Mouse (Mus musculus): Measurements from ENCODE around the gene Ncaph2. TPM values are rescaled to one million over a fixed set of nuclear protein-coding genes. Genes with fewer than 3 reads are reported as not detected.

Ncaph2 gene
- polyA plus RNA-seq, 1 experiment from 2014 or later = 138 TPM

DNA sequence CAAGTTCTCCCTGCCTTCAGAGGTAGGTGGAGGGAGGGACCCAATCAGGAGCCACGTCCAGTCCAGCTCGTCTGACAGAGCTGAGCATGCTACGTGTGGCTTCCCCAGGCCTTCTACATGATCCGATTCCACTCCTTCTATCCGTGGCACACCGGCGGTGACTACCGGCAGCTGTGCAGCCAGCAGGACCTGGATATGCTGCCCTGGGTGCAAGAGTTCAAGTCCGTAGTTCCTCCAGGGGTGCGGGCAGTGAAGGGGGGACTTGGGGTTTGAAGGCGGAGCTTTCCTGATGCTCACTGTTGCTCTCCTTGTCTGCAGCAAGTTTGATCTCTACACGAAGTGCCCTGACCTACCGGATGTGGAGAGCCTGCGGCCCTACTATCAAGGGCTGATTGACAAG, 19.1 kb upstream of the Ncaph2 start:
- Histone ChIP-seq H3K27me3 (replicated peaks; ENCODE audit: control insufficient read depth, insufficient read depth, low read length) (no peaks in the 10 kb centered on the region), H3K36me3 (ENCODE audit: control insufficient read depth, insufficient read depth) (no peaks in the 10 kb centered on the region), H3K4me1 (replicated peaks; ENCODE audit: control insufficient read depth, insufficient read depth, low read length) (no peaks in the 10 kb centered on the region), H3K9ac (replicated peaks; ENCODE audit: low read depth, low read length) (no peak overlapping the region), H3K9me3 (ENCODE audit: control insufficient read depth, low read length) (no peaks in the 10 kb centered on the region), H3K4me3 (replicated peaks; ENCODE audit: low read length) (no peak overlapping the region), H3K27ac (ENCODE audit: low read length) (no peak overlapping the region), H3K4me2 (ENCODE audit: low read length) (no peak overlapping the region)
- ATAC-seq = no peak
- 86% methylated on average over 14 of the region's 14 CpGs for WGBS

DNA sequence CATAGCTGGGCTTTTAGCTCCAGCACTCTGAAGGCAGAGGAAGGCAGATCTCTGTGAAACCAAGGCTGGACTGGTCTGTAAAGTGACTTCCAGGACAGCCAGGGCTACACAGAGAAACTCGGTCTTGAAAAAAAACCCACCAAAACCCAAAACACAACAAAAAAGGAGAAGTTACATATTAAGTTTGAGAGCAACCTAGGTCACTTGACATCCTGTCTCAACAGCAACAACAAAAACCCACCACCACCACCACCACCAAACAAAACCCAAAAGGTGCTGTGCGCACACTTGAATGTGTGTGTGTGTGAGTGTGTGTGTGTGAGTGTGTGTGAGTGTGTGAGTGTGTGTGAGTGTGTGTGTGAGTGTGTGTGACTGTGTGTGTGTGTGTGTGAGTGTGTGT, 15.8 kb upstream of the Ncaph2 start:
- Histone ChIP-seq H3K4me1 (replicated peaks; ENCODE audit: control insufficient read depth, insufficient read depth, low read length) (no peaks in the 10 kb centered on the region), H3K27ac (ENCODE audit: low read length) (no peak overlapping the region), H3K27me3 (replicated peaks; ENCODE audit: control insufficient read depth, insufficient read depth, low read length) (no peaks in the 10 kb centered on the region), H3K4me2 (ENCODE audit: low read length) (no peak overlapping the region), H3K9ac (replicated peaks; ENCODE audit: low read depth, low read length) (no peak overlapping the region), H3K9me3 (ENCODE audit: control insufficient read depth, low read length) (no peaks in the 10 kb centered on the region), H3K4me3 (replicated peaks; ENCODE audit: low read length) (no peak overlapping the region), H3K36me3 (ENCODE audit: control insufficient read depth, insufficient read depth) (no peaks in the 10 kb centered on the region)
- no peak for ATAC-seq
- 94% methylated on average over 2 of the region's 2 CpGs for WGBS

DNA sequence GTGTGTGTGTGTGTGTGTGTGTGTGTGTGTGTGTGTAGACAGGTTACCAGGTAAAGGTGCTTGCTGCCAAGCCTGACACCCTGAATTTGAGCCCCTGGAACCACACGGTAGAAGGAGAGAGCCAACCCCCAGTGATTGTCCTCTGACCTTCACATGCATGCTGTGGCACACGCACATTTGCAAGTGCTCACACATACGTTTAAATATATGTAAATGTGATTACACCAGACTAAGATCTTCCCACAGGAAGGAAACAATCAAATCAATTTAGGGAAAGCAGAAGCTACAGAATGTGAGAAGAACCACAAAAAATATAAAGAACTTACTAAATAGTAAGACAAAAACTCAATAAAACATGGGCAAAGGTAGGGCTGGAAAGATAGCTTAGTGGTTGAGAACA, 15.4 kb upstream of the Ncaph2 start:
- no peaks in the 10 kb centered on the region for H3K9me3 ChIP-seq (ENCODE audit: control insufficient read depth, low read length)
- WGBS = 86% methylated on average over 3 of the region's 3 CpGs

DNA sequence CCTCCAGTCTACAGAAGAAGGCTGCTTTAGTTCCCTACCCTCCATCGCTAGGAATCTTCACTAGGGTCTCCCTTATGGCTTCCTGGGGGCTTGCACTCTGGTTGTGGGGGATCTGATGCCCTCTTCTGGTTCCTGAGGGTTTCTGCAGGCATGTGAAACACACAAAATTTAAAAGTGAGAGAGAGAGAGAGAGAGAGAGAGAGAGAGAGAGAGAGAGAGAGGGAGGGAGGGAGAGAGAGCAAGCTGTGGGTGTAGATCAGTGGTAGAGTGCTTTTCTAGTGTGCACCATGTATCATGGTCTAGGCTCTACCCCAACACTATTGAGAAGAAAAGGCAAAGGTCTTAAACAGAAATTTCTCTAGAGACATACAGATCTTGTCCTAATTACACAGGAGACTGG, 13.8 kb upstream of the Ncaph2 start:
- Histone ChIP-seq H3K27me3 (replicated peaks; ENCODE audit: control insufficient read depth, insufficient read depth, low read length) (no peaks in the 10 kb centered on the region), H3K4me1 (replicated peaks; ENCODE audit: control insufficient read depth, insufficient read depth, low read length) (no peaks in the 10 kb centered on the region), H3K9ac (replicated peaks; ENCODE audit: low read depth, low read length) (no peak overlapping the region), H3K27ac (ENCODE audit: low read length) (no peak overlapping the region), H3K4me2 (ENCODE audit: low read length) (no peak overlapping the region), H3K9me3 (ENCODE audit: control insufficient read depth, low read length) (no peaks in the 10 kb centered on the region), H3K36me3 (ENCODE audit: control insufficient read depth, insufficient read depth) (no peaks in the 10 kb centered on the region), H3K4me3 (replicated peaks; ENCODE audit: low read length) (no peak overlapping the region)
- WGBS = 41% methylated on average over 1 of the region's 1 CpGs
- no peak for ATAC-seq

More for the DNA sequence above, 15.4 kb upstream of the Ncaph2 start:
- H3K4me2 ChIP-seq (ENCODE audit: low read length) = no peak overlapping the region
- no peak overlapping the region for H3K27ac ChIP-seq (ENCODE audit: low read length)
- no peaks in the 10 kb centered on the region for H3K4me1 ChIP-seq (replicated peaks; ENCODE audit: control insufficient read depth, insufficient read depth, low read length)
- H3K27me3 ChIP-seq (replicated peaks; ENCODE audit: control insufficient read depth, insufficient read depth, low read length) = no peaks in the 10 kb centered on the region
- no peaks in the 10 kb centered on the region for H3K36me3 ChIP-seq (ENCODE audit: control insufficient read depth, insufficient read depth)
- ATAC-seq = no peak
- H3K4me3 ChIP-seq (replicated peaks; ENCODE audit: low read length) = no peak overlapping the region
- H3K9ac ChIP-seq (replicated peaks; ENCODE audit: low read depth, low read length) = no peak overlapping the region

GRCm38 (mm10) chr15:89343325-89343724, 12.2 kb upstream of the Ncaph2 start:
- Histone ChIP-seq H3K9ac (replicated peaks; ENCODE audit: low read depth, low read length) (no peak overlapping the region), H3K4me1 (replicated peaks; ENCODE audit: control insufficient read depth, insufficient read depth, low read length) (no peaks in the 10 kb centered on the region), H3K4me2 (ENCODE audit: low read length) (no peak overlapping the region), H3K27ac (ENCODE audit: low read length) (no peak overlapping the region), H3K36me3 (ENCODE audit: control insufficient read depth, insufficient read depth) (no peaks in the 10 kb centered on the region), H3K9me3 (ENCODE audit: control insufficient read depth, low read length) (no peaks in the 10 kb centered on the region), H3K27me3 (replicated peaks; ENCODE audit: control insufficient read depth, insufficient read depth, low read length) (no peaks in the 10 kb centered on the region), H3K4me3 (replicated peaks; ENCODE audit: low read length) (no peak overlapping the region)
- no peak for ATAC-seq
- WGBS = 93% methylated on average over 3 of the region's 3 CpGs

DNA sequence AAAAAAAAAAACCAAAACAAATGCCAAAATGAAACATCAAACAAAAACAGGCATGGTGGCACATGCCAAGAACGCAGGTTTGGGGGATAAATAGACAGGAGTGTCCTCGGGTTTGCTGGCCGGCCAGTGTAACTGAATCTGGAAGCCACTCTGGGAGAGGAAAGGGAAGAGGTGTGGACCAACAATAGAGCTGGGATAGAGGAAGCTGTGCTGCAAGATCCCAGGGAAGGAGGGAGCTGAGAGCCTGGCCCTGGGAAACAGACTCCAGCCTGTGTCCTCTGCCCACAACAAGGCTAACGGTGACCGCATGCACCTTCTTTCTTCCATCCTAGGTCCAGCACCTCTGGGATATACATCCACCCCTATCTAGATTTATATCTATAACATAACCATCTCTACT, 5.1 kb upstream of the Ncaph2 start:
- Histone ChIP-seq H3K4me1 (replicated peaks; ENCODE audit: control insufficient read depth, insufficient read depth, low read length) (peaks cover 12% of the 10 kb centered on the region), H3K27me3 (replicated peaks; ENCODE audit: control insufficient read depth, insufficient read depth, low read length) (no peaks in the 10 kb centered on the region), H3K4me3 (replicated peaks; ENCODE audit: low read length) (no peak overlapping the region), H3K27ac (ENCODE audit: low read length) (no peak overlapping the region), H3K36me3 (ENCODE audit: control insufficient read depth, insufficient read depth) (peaks cover 12% of the 10 kb centered on the region), H3K9me3 (ENCODE audit: control insufficient read depth, low read length) (no peaks in the 10 kb centered on the region), H3K4me2 (ENCODE audit: low read length) (no peak overlapping the region), H3K9ac (replicated peaks; ENCODE audit: low read depth, low read length) (no peak overlapping the region)
- WGBS = 94% methylated on average over 5 of the region's 5 CpGs
- no peak for ATAC-seq

DNA sequence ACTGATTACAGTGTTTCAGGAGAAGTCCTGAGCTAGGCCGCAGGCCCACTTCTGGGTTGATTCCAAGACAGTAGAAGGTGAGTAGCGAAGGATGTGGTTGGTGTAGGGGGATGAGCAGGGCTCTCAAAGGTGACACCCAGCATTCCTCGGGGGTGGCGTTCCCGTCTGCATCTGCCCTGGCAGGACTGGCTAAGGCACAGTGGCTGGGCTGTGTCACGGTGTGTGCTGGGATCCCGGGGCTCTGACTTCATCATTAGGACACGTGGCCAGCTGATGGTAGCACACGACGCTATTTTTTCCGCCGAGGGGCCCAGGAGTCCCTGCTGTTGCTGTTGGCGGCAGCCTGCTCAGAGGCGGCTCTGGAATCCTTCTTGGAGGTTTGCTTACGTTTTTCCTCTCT, 4.2 kb upstream of the Ncaph2 start:
- ATAC-seq = no peak
- no peak overlapping the region for H3K9ac ChIP-seq (replicated peaks; ENCODE audit: low read depth, low read length)
- H3K36me3 ChIP-seq (ENCODE audit: control insufficient read depth, insufficient read depth) = peaks cover 12% of the 10 kb centered on the region
- no peak overlapping the region for H3K4me2 ChIP-seq (ENCODE audit: low read length)
- peaks cover 12% of the 10 kb centered on the region for H3K4me1 ChIP-seq (replicated peaks; ENCODE audit: control insufficient read depth, insufficient read depth, low read length)
- WGBS = 88% methylated on average over 15 of the region's 15 CpGs
- H3K27ac ChIP-seq (ENCODE audit: low read length) = no peak overlapping the region
- no peaks in the 10 kb centered on the region for H3K27me3 ChIP-seq (replicated peaks; ENCODE audit: control insufficient read depth, insufficient read depth, low read length)
- no peak overlapping the region for H3K4me3 ChIP-seq (replicated peaks; ENCODE audit: low read length)
- no peaks in the 10 kb centered on the region for H3K9me3 ChIP-seq (ENCODE audit: control insufficient read depth, low read length)

GRCm38 (mm10) chr15:89352054-89352453, 3.5 kb upstream of the Ncaph2 start:
- Histone ChIP-seq H3K36me3 (ENCODE audit: control insufficient read depth, insufficient read depth) (peaks cover 12% of the 10 kb centered on the region), H3K9ac (replicated peaks; ENCODE audit: low read depth, low read length) (no peak overlapping the region), H3K4me3 (replicated peaks; ENCODE audit: low read length) (no peak overlapping the region), H3K4me2 (ENCODE audit: low read length) (no peak overlapping the region), H3K9me3 (ENCODE audit: control insufficient read depth, low read length) (no peaks in the 10 kb centered on the region), H3K27ac (ENCODE audit: low read length) (no peak overlapping the region), H3K4me1 (replicated peaks; ENCODE audit: control insufficient read depth, insufficient read depth, low read length) (peaks cover 19% of the 10 kb centered on the region), H3K27me3 (replicated peaks; ENCODE audit: control insufficient read depth, insufficient read depth, low read length) (no peaks in the 10 kb centered on the region)
- ATAC-seq = no peak
- WGBS = 96% methylated on average over 14 of the region's 14 CpGs

GRCm38 (mm10) chr15:89352795-89353194, 2.7 kb upstream of the Ncaph2 start:
- no peak overlapping the region for H3K4me3 ChIP-seq (replicated peaks; ENCODE audit: low read length)
- H3K4me2 ChIP-seq (ENCODE audit: low read length) = no peak overlapping the region
- no peak for ATAC-seq
- 95% methylated on average over 12 of the region's 12 CpGs for WGBS
- peaks cover 26% of the 10 kb centered on the region for H3K4me1 ChIP-seq (replicated peaks; ENCODE audit: control insufficient read depth, insufficient read depth, low read length)
- no peak overlapping the region for H3K9ac ChIP-seq (replicated peaks; ENCODE audit: low read depth, low read length)
- H3K36me3 ChIP-seq (ENCODE audit: control insufficient read depth, insufficient read depth) = peaks cover 12% of the 10 kb centered on the region
- H3K9me3 ChIP-seq (ENCODE audit: control insufficient read depth, low read length) = no peaks in the 10 kb centered on the region
- no peaks in the 10 kb centered on the region for H3K27me3 ChIP-seq (replicated peaks; ENCODE audit: control insufficient read depth, insufficient read depth, low read length)
- no peak overlapping the region for H3K27ac ChIP-seq (ENCODE audit: low read length)

DNA sequence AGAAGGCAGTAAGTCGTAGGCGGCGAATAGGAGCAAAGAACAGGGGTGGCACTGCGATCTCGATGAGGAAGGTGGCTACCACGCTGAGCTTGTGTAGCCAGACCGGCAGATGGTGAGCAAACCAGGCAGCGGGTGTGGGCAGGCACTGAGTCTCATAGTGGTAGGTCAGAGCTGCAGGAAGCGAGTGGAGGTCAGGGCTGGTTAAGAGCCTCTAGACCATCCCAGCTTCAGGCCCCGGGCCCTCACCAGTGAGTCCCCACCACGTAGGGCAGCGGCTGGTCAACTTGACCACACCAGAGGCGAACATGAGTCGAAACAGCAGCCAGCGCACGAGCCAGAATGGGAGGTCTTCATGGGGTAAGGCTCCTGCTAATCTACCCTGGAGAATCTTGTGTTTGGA, 1.7 kb upstream of the Ncaph2 start:
- H3K4me3 ChIP-seq (replicated peaks; ENCODE audit: low read length) = no peak overlapping the region
- H3K9ac ChIP-seq (replicated peaks; ENCODE audit: low read depth, low read length) = no peak overlapping the region
- WGBS = 95% methylated on average over 16 of the region's 16 CpGs
- H3K9me3 ChIP-seq (ENCODE audit: control insufficient read depth, low read length) = no peaks in the 10 kb centered on the region
- H3K27ac ChIP-seq (ENCODE audit: low read length) = no peak overlapping the region
- ATAC-seq = no peak
- no peak overlapping the region for H3K4me2 ChIP-seq (ENCODE audit: low read length)
- H3K27me3 ChIP-seq (replicated peaks; ENCODE audit: control insufficient read depth, insufficient read depth, low read length) = no peaks in the 10 kb centered on the region
- H3K4me1 ChIP-seq (replicated peaks; ENCODE audit: control insufficient read depth, insufficient read depth, low read length) = peaks cover 26% of the 10 kb centered on the region
- H3K36me3 ChIP-seq (ENCODE audit: control insufficient read depth, insufficient read depth) = peaks cover 12% of the 10 kb centered on the region

Data from forebrain, embryonic 16.5 days (tissue).